Mouse (Mus musculus) CH12.LX (cell line): ENCODE data around the gene St7l. TPM values are rescaled to one million over a fixed set of nuclear protein-coding genes. Genes with fewer than 3 reads are reported as not detected.

Experiments used
- DNase-seq: peaks from one replicate; pipeline ENCODE4 v3.0.0-alpha.2; 2013; ENCODE audit errors: extremely low read depth
- H3K27ac ChIP-seq: 2 replicates; pipeline ENCODE4 v1.5.1; 2012; ENCODE audit warnings: low read depth, mild to moderate bottlenecking, control low read depth, moderate library complexity; ENCODE audit not compliant: insufficient read depth
- H3K27me3 ChIP-seq: replicated peaks from 2 replicates; pipeline ENCODE3; 2012; ENCODE audit warnings: inconsistent platforms
- H3K36me3 ChIP-seq, 2 experiments: replicated peaks in 1 of 2; 2 replicates each; pipeline versions ENCODE3 to v1.6.1; 2012; ENCODE audit warnings: inconsistent platforms in 1 of 2, low read length in 1 of 2, mild to moderate bottlenecking in 1 of 2, mixed read lengths in 1 of 2, moderate library complexity in 1 of 2; ENCODE audit not compliant: control insufficient read depth in 1 of 2, insufficient read depth in 1 of 2
- H3K4me1 ChIP-seq, 2 experiments: 2 replicates each; pipeline ENCODE4 v1.6.1; 2012; ENCODE audit warnings: inconsistent platforms in 1 of 2, moderate library complexity in 1 of 2; ENCODE audit not compliant: insufficient read depth in 2 of 2, control insufficient read depth in 1 of 2
- H3K4me2 ChIP-seq: 2 replicates; pipeline ENCODE4 v1.6.1; 2012; ENCODE audit warnings: low read depth, mild to moderate bottlenecking, control low read depth; ENCODE audit not compliant: poor library complexity, insufficient read depth, severe bottlenecking
- H3K4me3 ChIP-seq, 3 experiments: fragments of 150-350 bp in 1 of 3; sonication (generic) in 1 of 3; replicated peaks in 1 of 3; 2 replicates each; pipeline versions ENCODE3 to v1.5.1; 2011 to 2012; ENCODE audit warnings: low read depth in 2 of 3, low read length in 2 of 3, mild to moderate bottlenecking in 2 of 3, moderate library complexity in 2 of 3, control low read depth in 1 of 3, improper control_type of control experiment in 1 of 3, inconsistent platforms in 1 of 3, mixed read lengths in 1 of 3; ENCODE audit not compliant: poor library complexity in 1 of 3
- H3K79me2 ChIP-seq: replicated peaks from 2 replicates; pipeline ENCODE4 v1.6.1; 2012; ENCODE audit warnings: mild to moderate bottlenecking, moderate library complexity; ENCODE audit not compliant: control insufficient read depth, poor library complexity, insufficient read depth, severe bottlenecking; ENCODE audit errors: extremely low read depth
- H3K9ac ChIP-seq: 2 replicates; pipeline ENCODE4 v1.6.1; 2012; ENCODE audit warnings: low read depth, mild to moderate bottlenecking, control low read depth, moderate library complexity; ENCODE audit not compliant: insufficient read depth
- H3K9me3 ChIP-seq: replicated peaks from 2 replicates; pipeline ENCODE3; 2012; ENCODE audit warnings: low read length, inconsistent platforms, mixed read lengths
- BHLHE40 ChIP-seq: IDR thresholded peaks from 2 replicates; pipeline ENCODE4 v1.6.1; 2011; ENCODE audit warnings: mild to moderate bottlenecking, low read depth, low read length, improper control_type of control experiment
- CTCF ChIP-seq, 2 experiments: IDR thresholded peaks in 1 of 2; conservative IDR thresholded peaks in 1 of 2; 2 replicates each; pipeline ENCODE4 v1.5.1; 2011 to 2012; ENCODE audit warnings: low read depth in 2 of 2, low read length in 2 of 2, improper control_type of control experiment in 1 of 2, inconsistent platforms in 1 of 2, mild to moderate bottlenecking in 1 of 2, moderate library complexity in 1 of 2
- E2F4 ChIP-seq: IDR thresholded peaks from 2 replicates; pipeline ENCODE4 v1.6.1; 2011; ENCODE audit warnings: low read depth, low read length, improper control_type of control experiment; ENCODE audit not compliant: insufficient replicate concordance
- EP300 ChIP-seq: IDR thresholded peaks from 2 replicates; pipeline ENCODE4 v1.6.1; 2011; ENCODE audit warnings: low read length, improper control_type of control experiment
- KAT2A ChIP-seq: IDR thresholded peaks from 2 replicates; pipeline ENCODE4 v1.6.1; 2012; ENCODE audit warnings: low read length, improper control_type of control experiment, inconsistent platforms; ENCODE audit not compliant: insufficient replicate concordance
- MAFK ChIP-seq: IDR thresholded peaks from 2 replicates; pipeline ENCODE4 v1.6.1; 2011; ENCODE audit warnings: low read length, improper control_type of control experiment; ENCODE audit not compliant: insufficient replicate concordance
- MAX ChIP-seq: IDR thresholded peaks from 2 replicates; pipeline ENCODE4 v1.6.1; 2011; ENCODE audit warnings: low read length, improper control_type of control experiment
- MAZ ChIP-seq: IDR thresholded peaks from 2 replicates; pipeline ENCODE4 v1.6.1; 2012; ENCODE audit warnings: low read depth, mild to moderate bottlenecking, inconsistent platforms, low read length, improper control_type of control experiment, moderate library complexity
- NELFE ChIP-seq: IDR thresholded peaks from 2 replicates; pipeline ENCODE4 v1.6.1; 2011; ENCODE audit warnings: low read depth, low read length, improper control_type of control experiment
- NRF1 ChIP-seq: IDR thresholded peaks from 2 replicates; pipeline ENCODE4 v1.6.1; 2014; ENCODE audit warnings: low read depth, mild to moderate bottlenecking, inconsistent platforms, low read length, improper control_type of control experiment, moderate library complexity
- SIN3A ChIP-seq: IDR thresholded peaks from 2 replicates; pipeline ENCODE4 v1.6.1; 2012; ENCODE audit warnings: low read length, improper control_type of control experiment, inconsistent platforms
- SMC3 ChIP-seq: IDR thresholded peaks from 2 replicates; pipeline ENCODE4 v1.6.1; 2011; ENCODE audit warnings: low read depth, low read length, improper control_type of control experiment
- UBTF ChIP-seq: IDR thresholded peaks from 2 replicates; pipeline ENCODE4 v1.6.1; 2012; ENCODE audit warnings: low read depth, mild to moderate bottlenecking, inconsistent platforms, low read length, improper control_type of control experiment, moderate library complexity
- USF2 ChIP-seq: conservative IDR thresholded peaks from 2 replicates; pipeline ENCODE4 v1.6.1; 2011; ENCODE audit warnings: low read depth, low read length, improper control_type of control experiment
- ZKSCAN1 ChIP-seq: IDR thresholded peaks from 2 replicates; pipeline ENCODE4 v1.6.1; 2012; ENCODE audit warnings: low read depth, inconsistent platforms, low read length, improper control_type of control experiment, borderline replicate concordance
- dilution Hi-C: fragments of 300-500 bp; cut with MboI; formaldehyde crosslinking; loops from 2 replicates; pipeline ENCODE4 v1.14.3; 2020; ENCODE audit warnings: low sequenced_read_pairs; ENCODE audit not compliant: extremely low pct_unique_long_range_greater_than_20kb, extremely low pct_ligation_motif_present
- in situ Hi-C: fragments of 300-500 bp; cut with MboI; formaldehyde crosslinking; loops from 3 replicates; pipeline ENCODE4 v1.14.3; 2019; ENCODE audit warnings: low sequenced_read_pairs, low pct_ligation_motif_present, low pct_unique_long_range_greater_than_20kb, mixed read lengths
- polyA plus RNA-seq: library from polyadenylated mRNA; unstranded; fragments of >175 nt; gene quantifications from 2 replicates; pipeline ENCODE4 v1.2.1, GENCODE M21; 2012; ENCODE audit warnings: low read depth; ENCODE audit not compliant: insufficient read length
- total RNA-seq, 2 experiments: library from RNA; depleted of rRNA; stranded (reverse); fragments of 300-350 nt in 1 of 2; fragments of >200 nt in 1 of 2; gene quantifications; 2 replicates each; pipeline ENCODE4 v1.2.3; 2012 to 2014

Gene St7l
- total and polyA plus RNA-seq, 3 experiments = 8.1 to 14.1 (median 10.4) TPM

DNA sequence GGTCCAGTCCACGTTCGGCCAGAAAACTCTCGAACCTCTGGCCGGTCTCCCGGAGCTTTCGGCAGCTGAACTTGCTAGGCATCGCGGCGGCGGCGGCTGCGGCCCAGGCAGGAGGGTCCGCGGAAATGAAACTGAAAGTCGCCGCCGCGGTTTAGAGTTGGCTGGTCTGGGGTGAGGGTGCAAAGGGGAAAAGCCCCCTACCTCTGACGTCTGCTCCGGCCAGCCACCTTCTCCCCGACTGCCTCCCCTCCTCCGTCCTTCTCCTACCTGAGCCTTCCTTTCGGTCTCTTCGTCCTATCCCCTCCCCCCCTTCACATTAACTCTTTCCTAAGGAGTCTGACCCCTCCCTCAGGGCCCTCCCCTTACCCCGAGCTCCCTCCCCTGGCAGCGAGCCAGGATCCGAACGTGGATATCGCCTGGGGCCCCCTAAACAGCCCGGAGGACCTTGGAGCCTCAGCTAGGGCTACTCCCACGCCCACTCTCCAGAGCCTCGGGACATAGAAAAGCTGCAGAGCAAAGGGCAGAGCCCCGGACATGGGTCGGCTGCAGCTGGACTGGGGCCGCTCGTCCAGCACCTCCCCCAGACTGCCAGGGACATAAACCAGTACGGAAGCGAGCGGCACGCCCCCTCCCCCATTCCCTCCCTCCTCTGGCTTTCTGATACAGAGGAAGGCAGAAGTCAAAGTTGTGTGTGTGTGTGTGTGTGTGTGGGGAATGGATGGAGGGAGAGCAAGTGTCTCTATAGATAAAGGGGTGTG lies 45.6 kb upstream of the St7l start, which contains the start of gene Mov10 (continued):
- TF ChIP-seq KAT2A (no peak), E2F4 (no peak), UBTF (0 out of 2 replicates have a peak, but pooled peaks have one; percentile 30), MAX (0 out of 2 replicates have a peak, but pooled peaks have one; percentile 29), EP300 (no peak), NELFE (peak; percentile 30; the same call in 1 of the 2 replicates), NRF1 (no peak), SMC3 (no peak)

DNA sequence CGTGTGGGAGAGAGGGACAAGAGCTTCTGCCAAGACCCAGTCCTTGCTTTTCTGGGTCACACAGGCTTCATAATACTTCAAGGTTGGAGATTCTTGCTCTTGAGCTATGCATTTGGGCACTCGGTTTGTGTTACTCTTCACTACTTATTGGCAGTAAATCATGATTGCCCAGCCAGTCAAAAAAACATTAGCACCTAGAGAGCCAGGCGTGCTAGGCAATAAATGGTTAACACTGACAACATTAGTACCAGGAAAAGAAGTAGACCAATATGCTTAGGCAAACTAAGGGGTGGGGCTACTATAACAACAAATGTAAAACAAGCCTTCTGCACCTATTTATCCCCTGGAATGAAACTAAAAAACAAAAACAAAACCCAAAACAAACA lies 45.1 kb upstream of the St7l start:
- Histone ChIP-seq H3K27ac (0 out of 2 replicates have a peak overlapping the region, but pooled peaks have one; percentile 50), H3K79me2 (no peaks in the 10 kb centered on the region), H3K4me3 (peak overlapping the region; percentile 80 to 90 (median 88)), H3K4me1 (peaks cover 10 to 60% of the 10 kb centered on the region in 2 experiments), H3K9me3 (no peaks in the 10 kb centered on the region), H3K9ac (peak overlapping the region; percentile 87), H3K36me3 (peaks cover 7 to 26% of the 10 kb centered on the region in 2 experiments), H3K27me3 (no peaks in the 10 kb centered on the region), H3K4me2 (peak overlapping the region; percentile 38)
- dilution Hi-C loops (no loop called here), in situ Hi-C loops (no loop called here)
- no peak for DNase-seq
- no peak for TF ChIP-seq UBTF
- TF ChIP-seq SIN3A = peak; percentile 5; the same call in 1 of the 2 replicates

DNA sequence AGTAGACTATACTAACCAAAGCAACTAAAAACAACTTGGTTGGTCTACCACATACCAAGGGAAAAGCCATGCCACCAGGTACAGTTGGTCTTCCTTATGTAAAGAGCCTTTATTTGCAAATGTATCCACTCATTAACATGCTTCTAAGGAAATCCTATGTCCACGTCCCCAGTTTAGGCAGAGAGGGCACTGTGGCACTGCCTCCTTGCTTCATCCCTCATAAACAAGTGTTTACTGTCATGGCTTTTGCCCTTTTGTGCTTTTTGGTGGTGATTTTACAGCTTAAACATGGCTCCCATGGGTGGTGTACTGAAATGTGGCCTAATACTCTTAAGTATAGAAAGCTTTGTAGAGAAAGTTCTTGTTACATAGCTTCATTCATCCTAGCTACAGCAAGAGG lies 43.4 kb upstream of the St7l start:
- Histone ChIP-seq H3K27ac (no peak overlapping the region), H3K4me2 (no peak overlapping the region), H3K9me3 (no peaks in the 10 kb centered on the region), H3K27me3 (no peaks in the 10 kb centered on the region), H3K79me2 (no peaks in the 10 kb centered on the region), H3K36me3 (peaks cover 11 to 27% of the 10 kb centered on the region in 2 experiments), H3K9ac (no peak overlapping the region), H3K4me1 (peaks cover 10 to 59% of the 10 kb centered on the region in 2 experiments), H3K4me3 (no peak overlapping the region)
- dilution Hi-C loops (no loop called here), in situ Hi-C loops (no loop called here)
- no peak for DNase-seq
- no peak for TF ChIP-seq MAZ
- TF ChIP-seq USF2 = no peak
- TF ChIP-seq MAFK = no peak
- no peak for TF ChIP-seq ZKSCAN1
- TF ChIP-seq BHLHE40 = no peak
- no peak for TF ChIP-seq CTCF (conservative IDR thresholded peaks at IDR 0.05 in 1 of 2, IDR thresholded peaks at IDR 0.05 in 1 of 2; ENCODE audit: low read depth in 2 of 2, low read length in 2 of 2)
